Mouse (Mus musculus) kidney, adult 2 months (tissue): ENCODE data around the gene Serpine1.

Experiments
- CTCF ChIP-seq: fragments of 200-500 bp; conservative IDR thresholded peaks from 2 replicates; pipeline ENCODE4 v1.5.1; 2011; ENCODE audit warnings: low read depth, mild to moderate bottlenecking, control low read depth, low read length, moderate library complexity, mixed read lengths; ENCODE audit not compliant: insufficient read depth, insufficient read length
- POLR2A ChIP-seq: fragments of 200-500 bp; IDR thresholded peaks from one replicate; pipeline ENCODE4 v1.6.1; 2011; ENCODE audit warnings: low read depth, low read length, control low read depth

- no peak for TF ChIP-seq CTCF
- TF ChIP-seq POLR2A, result no peak
Observed at GRCm38 (mm10) chr5:137076191-137076930, 4.3 kb upstream of the Serpine1 start.
